Mouse (Mus musculus) brain, adult 10 weeks (tissue): ENCODE results near the gene Htr5b. TPM values are rescaled to one million over a fixed set of nuclear protein-coding genes. Genes with fewer than 3 reads are reported as not detected.

Experiments
- polyA plus RNA-seq: library from polyadenylated mRNA; stranded (reverse); fragments of 350-450 nt; fragmentation: Illumina TruSeq; extraction: RNeasy Lipid Tissue Mini Kit (QIAGEN cat#74804); gene quantifications from one replicate; pipeline ENCODE4 v1.2.3, GENCODE M21; 2015; ENCODE audit warnings: low read depth, low replicate concordance

Gene Htr5b
- 2.9 TPM for polyA plus RNA-seq

DNA sequence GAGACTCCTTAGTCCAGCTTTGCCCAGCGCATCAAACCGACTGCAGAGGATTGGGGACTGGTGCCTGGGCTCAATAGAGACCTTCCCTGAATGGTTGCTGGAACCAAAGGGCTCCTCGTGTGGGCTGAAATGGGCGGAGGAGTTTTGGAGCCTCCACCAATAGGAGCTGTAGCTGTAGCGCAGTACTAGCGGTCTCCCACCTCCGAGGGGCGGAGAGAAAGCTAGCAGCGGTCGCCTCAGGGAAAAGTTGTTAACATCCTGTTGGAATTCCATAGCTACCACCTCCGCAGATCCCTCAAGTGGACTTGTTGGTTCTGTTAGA lies at the start of gene Htr5b:
Gene Htr5b (minus strand): TSS at position 67 of the 322 bp plus-strand sequence.

DNA sequence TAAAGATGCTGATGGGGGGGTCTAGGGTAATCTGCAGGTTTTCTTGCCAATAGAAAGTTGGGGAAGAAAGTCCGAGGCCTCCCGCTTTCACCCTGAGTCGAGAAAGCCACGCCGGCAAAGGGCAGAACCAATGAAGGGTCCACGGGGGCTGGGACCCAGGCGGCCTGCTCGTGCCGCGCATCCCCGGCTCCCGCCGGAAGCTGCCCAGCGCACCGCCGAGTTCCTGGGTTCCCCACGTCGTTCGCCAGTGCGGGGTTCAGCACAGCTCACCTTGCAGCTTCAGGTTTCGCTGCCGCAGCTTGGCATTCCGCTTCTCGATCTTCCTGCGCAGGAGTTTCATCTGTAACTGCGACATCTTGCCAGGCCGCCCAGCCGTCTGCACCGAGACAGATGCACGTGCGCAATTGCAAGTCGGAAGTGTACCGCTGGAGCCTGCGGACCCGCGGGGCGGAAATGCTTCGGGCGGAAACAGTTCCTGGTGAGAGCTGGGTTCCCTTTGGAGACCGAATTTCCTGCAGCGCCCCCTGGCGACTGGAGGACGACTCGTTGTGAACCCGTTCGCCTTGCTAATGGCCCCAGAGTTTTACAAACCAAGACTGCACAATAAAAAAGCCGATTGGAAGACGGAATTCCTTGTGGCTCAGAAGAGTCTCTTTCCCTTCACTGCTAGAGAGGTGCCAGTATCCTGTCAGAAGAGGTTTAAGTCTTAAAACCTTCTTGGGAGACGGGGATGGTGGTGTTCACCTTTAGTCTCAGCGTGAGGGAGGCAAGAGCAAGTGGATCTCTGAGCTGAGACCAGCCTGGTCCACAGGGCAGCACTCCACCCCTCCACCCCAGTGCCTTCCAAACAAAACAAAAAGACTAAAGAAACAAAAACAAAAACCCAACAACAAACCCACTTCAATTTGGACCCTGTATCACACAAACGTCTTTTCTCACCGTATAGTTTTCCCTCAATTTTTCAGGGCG lies 39.5 kb upstream of the Htr5b start, which contains the start of gene Ddx18:
Gene Ddx18 (minus strand): TSS at position 469 of the 969 bp plus-strand sequence.

Other genes starting within 250 kb of the Htr5b start
- 69.9 TPM for gene Insig2, start 195.9 kb downstream of the Htr5b start, polyA plus RNA-seq
- gene Ccdc93, start 97.4 kb downstream of the Htr5b start, polyA plus RNA-seq = 12.7 TPM
- 25.1 TPM for gene Ddx18, start 39.5 kb upstream of the Htr5b start, polyA plus RNA-seq